Mouse (Mus musculus): ENCODE measurements around the gene Hnrnpa0.

DNA sequence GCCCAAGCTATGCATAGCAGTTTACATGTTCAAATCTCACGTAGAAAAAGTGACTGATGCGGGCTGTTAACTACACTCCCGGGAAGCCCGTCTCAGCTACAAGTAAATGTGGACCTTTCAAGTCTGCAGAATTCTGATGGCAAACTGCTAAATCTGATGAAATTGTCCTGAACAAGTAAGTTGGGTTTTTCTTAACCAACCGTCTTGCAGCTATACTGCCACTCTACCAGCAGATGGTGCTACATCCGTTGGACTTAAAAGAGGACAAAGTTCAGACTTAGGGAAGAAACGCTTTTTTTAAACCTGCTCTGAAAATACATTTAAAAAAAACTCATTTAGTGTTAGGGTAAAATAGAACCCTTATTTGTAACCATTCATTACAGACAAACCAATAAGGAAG, 2.2 kb downstream of the Hnrnpa0 start:
- TF ChIP-seq CTCF (IDR thresholded peaks at IDR 0.05; ENCODE audit: extremely low read depth, insufficient read depth, insufficient read length, insufficient replicate concordance) = peak; percentile 33; the same call in 1 of the 2 replicates
- TF ChIP-seq POLR2A (IDR thresholded peaks at IDR 0.05; ENCODE audit: low read depth, low read length) = no peak
